Comparison of ENCODE assay signal across 8 mouse cellular contexts in genomic region chr12:76961052-76961931, GRCm38 (mm10). TPM values are rescaled to one million over a fixed set of nuclear protein-coding genes. Genes with fewer than 3 reads are reported as not detected.
DNase-seq lines count a peak whose midpoint lies in the region; ATAC-seq and TF ChIP-seq lines count a peak whose summit lies in the region.

No protein-coding gene starts in this region.

- H3K36me3 ChIP-seq in lung, embryonic 14.5 days (ENCODE audit: insufficient read depth): peaks cover 38% of the 10 kb centered on the region
- H3K36me3 ChIP-seq in kidney, embryonic 16.5 days (ENCODE audit: insufficient read depth, low read length): peaks cover 4% of the 10 kb centered on the region; the same call in 1 of the 2 replicates
- peaks cover 3% of the 10 kb centered on the region; the same call in 1 of the 2 replicates for H3K36me3 ChIP-seq in midbrain, embryonic 15.5 days (replicated peaks)

- no peak for TF ChIP-seq CTCF in lung, embryonic 14.5 days (IDR thresholded peaks at IDR 0.05; ENCODE audit: low read depth)

- H3K4me3 ChIP-seq in lung, embryonic 14.5 days (ENCODE audit: low read depth, low read length): peak overlapping the region; percentile 77
- H3K4me3 ChIP-seq in kidney, embryonic 16.5 days (ENCODE audit: low read length): peak overlapping the region; percentile 85
- H3K4me3 ChIP-seq in midbrain, embryonic 15.5 days: peak overlapping the region; percentile 89

- peak overlapping the region; percentile 62; the same call in 1 of the 2 replicates for H3K27ac ChIP-seq in lung, embryonic 14.5 days (ENCODE audit: low read depth)
- H3K27ac ChIP-seq in kidney, embryonic 16.5 days (ENCODE audit: low read length): peak overlapping the region; percentile 66
- H3K27ac ChIP-seq in midbrain, embryonic 15.5 days: peak overlapping the region; percentile 77

- ATAC-seq in lung, embryonic 14.5 days (ENCODE audit: insufficient read depth): peak; percentile 25
- peak; percentile 8 for ATAC-seq in erythroblast, adult 5-6 weeks (replicated peaks; ENCODE audit: low FRiP score, poor library complexity, severe bottlenecking)
- ATAC-seq in kidney, embryonic 16.5 days (ENCODE audit: low FRiP score, low TSS enrichment): no peak; the same call in 1 of the 2 replicates
- ATAC-seq in midbrain, embryonic 15.5 days (replicated peaks): peak; percentile 48

- 3% methylated on average over 44 of the region's 45 CpGs for WGBS in lung, embryonic 14.5 days
- WGBS in kidney, embryonic 16.5 days: 4% methylated on average over 43 of the region's 45 CpGs
- 7% methylated on average over 40 of the region's 45 CpGs for WGBS in midbrain, embryonic 15.5 days

- DNase-seq in adrenal gland, postnatal 25 days: peak; percentile 31
- no peak for DNase-seq in adrenal gland, adult (ENCODE audit: inconsistent age in 2 of 2, low spot score in 1 of 2)
- peak; percentile 25 for DNase-seq in lung, embryonic 14.5 days
- DNase-seq in lung, postnatal 25 days (ENCODE audit: low spot score): no peak
- no peak for DNase-seq in retina, embryonic 14.5 days (ENCODE audit: low spot score)

- H3K9me3 ChIP-seq in lung, embryonic 14.5 days (ENCODE audit: low read depth, low read length): no peaks in the 10 kb centered on the region
- no peaks in the 10 kb centered on the region for H3K9me3 ChIP-seq in kidney, embryonic 16.5 days (ENCODE audit: low read length)
- H3K9me3 ChIP-seq in midbrain, embryonic 15.5 days: no peaks in the 10 kb centered on the region

- H3K27me3 ChIP-seq in lung, embryonic 14.5 days (ENCODE audit: insufficient read depth, low read length): no peaks in the 10 kb centered on the region
- no peaks in the 10 kb centered on the region for H3K27me3 ChIP-seq in kidney, embryonic 16.5 days (ENCODE audit: insufficient read depth, low read length)
- H3K27me3 ChIP-seq in midbrain, embryonic 15.5 days (replicated peaks): no peaks in the 10 kb centered on the region

- H3K4me1 ChIP-seq in lung, embryonic 14.5 days (ENCODE audit: insufficient read depth): 0 out of 2 replicates have a peak, but pooled peaks cover 3% of the 10 kb centered on the region
- peaks cover 11% of the 10 kb centered on the region; the same call in 1 of the 2 replicates for H3K4me1 ChIP-seq in kidney, embryonic 16.5 days (ENCODE audit: insufficient read depth, low read length)
- H3K4me1 ChIP-seq in midbrain, embryonic 15.5 days: peaks cover 18% of the 10 kb centered on the region

- H3K9ac ChIP-seq in lung, embryonic 14.5 days: peak overlapping the region; percentile 81
- H3K9ac ChIP-seq in kidney, embryonic 16.5 days (replicated peaks; ENCODE audit: low read length): peak overlapping the region; percentile 72
- peak overlapping the region; percentile 74 for H3K9ac ChIP-seq in midbrain, embryonic 15.5 days

- peak overlapping the region; percentile 71 for H3K4me2 ChIP-seq in lung, embryonic 14.5 days
- peak overlapping the region; percentile 88 for H3K4me2 ChIP-seq in kidney, embryonic 16.5 days (replicated peaks; ENCODE audit: low read depth, low read length)
- peak overlapping the region; percentile 86 for H3K4me2 ChIP-seq in midbrain, embryonic 15.5 days

RNA-seq across cellular contexts. Expression of gene Max, which starts 0.7 kb away (rescaled TPM):
- total RNA-seq in adrenal gland, postnatal 25 days (2021): 62.2 and 62.4 TPM in 2 replicates
- 23.7 and 25.5 TPM in 2 replicates for polyA plus RNA-seq in lung, embryonic 14.5 days (2014; fragmentation: Nextera tagmentation; extraction: Ambion mirVana)
- total RNA-seq in erythroblast, adult 5-6 weeks (2015; ENCODE audit: low replicate concordance): 56.6 and 89.2 TPM in 2 replicates
- total RNA-seq in erythroblast, adult 5-6 weeks (2017; ENCODE audit: low replicate concordance): 62.9 and 210 TPM in 2 replicates
- polyA plus RNA-seq in kidney, embryonic 16.5 days (2015; fragmentation: Nextera tagmentation; extraction: Ambion mirVana): 16.3 and 17.3 TPM in 2 replicates
- polyA plus RNA-seq in midbrain, embryonic 15.5 days (2015; fragmentation: Nextera tagmentation; extraction: Ambion mirVana): 20.3 and 20.7 TPM in 2 replicates

Comparison
In these comparisons a context has a peak if more than half of its experiments do, and no peak if none do; other contexts are left out.
1. DNase-seq: peak in adrenal gland, postnatal 25 days (single experiment) and lung, embryonic 14.5 days (single experiment); none in adrenal gland, adult (0 of 2), lung, postnatal 25 days (single experiment) and retina, embryonic 14.5 days (single experiment).
2. Peak in every context shown above with its lines, with median percentiles within 50 percentile points of each other: H3K27ac ChIP-seq, H3K4me2 ChIP-seq, H3K4me3 ChIP-seq and H3K9ac ChIP-seq.